Mouse (Mus musculus) kidney, adult 10 weeks (tissue): ENCODE results near the gene Folh1. TPM values are rescaled to one million over a fixed set of nuclear protein-coding genes. Genes with fewer than 3 reads are reported as not detected.

Source experiments
- polyA plus RNA-seq: library from polyadenylated mRNA; stranded (reverse); fragments of 350-450 nt; fragmentation: Illumina TruSeq; extraction: RNeasy Lipid Tissue Mini Kit (QIAGEN cat#74804); gene quantifications from one replicate; pipeline ENCODE4 v1.2.3, GENCODE M21; 2014; ENCODE audit warnings: low read depth, low replicate concordance

The Folh1 gene
- polyA plus RNA-seq: 466 TPM

GRCm38 (mm10) chr7:86775617-86776325, at the start of gene Folh1:
Gene Folh1 (minus strand): TSS chr7:86775943.

DNA sequence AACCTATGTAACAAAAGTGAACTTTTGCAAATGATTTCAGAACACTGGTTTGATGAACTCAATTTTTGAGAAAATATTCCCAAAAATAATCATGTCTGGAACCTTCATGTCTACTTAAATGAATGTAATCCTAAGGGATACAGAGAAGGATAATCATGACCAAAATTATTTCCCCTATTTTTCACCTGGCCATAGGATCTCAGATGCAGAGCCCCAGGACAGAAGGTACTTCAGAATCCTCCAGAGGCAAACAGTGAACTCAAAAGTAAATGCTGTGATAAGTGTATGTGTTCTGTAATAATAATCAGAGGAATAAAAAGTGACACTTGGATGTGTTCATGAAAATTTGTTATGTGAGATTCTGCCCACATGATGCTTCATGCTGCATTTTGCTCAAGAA, 19.0 kb upstream of the Folh1 start, which contains the start of gene Vmn2r77:
Gene Vmn2r77 (plus strand): TSS at position 301 of the 400 bp plus-strand sequence.

DNA sequence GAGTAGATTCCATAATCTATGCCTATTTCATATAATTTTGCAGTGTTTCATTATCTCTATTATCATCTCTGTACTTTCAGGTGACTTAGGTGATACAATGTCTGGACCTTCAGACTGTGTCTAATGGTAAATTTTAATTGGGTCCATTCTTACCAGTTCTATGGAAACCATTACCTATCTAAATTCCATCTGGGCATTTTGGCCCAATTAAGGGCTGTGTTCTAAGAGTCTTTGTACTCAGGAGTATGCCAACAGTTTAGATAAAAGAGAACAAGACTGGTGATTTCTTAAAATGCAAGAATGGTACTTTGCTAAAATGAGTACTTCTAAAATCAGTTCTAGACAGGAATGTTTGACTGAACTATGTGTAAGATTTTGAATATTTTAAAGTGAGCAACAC, 87.7 kb downstream of the Folh1 start, which contains the start of gene Olfr292:
Gene Olfr292 (plus strand): TSS at position 301 of the 400 bp plus-strand sequence.

Other genes starting within 250 kb of the Folh1 start
- gene Olfr295, start 192.1 kb downstream of the Folh1 start, polyA plus RNA-seq: not detected
- gene Olfr294, start 159.3 kb downstream of the Folh1 start, polyA plus RNA-seq: not detected
- not detected for gene Olfr293, start 126.9 kb downstream of the Folh1 start, polyA plus RNA-seq
- not detected for gene Olfr292, start 87.6 kb downstream of the Folh1 start, polyA plus RNA-seq
- gene Vmn2r77, start 19.1 kb upstream of the Folh1 start, polyA plus RNA-seq: 0.28 TPM
- not detected for gene Vmn2r78, start 139.2 kb upstream of the Folh1 start, polyA plus RNA-seq
- not detected for gene Vmn2r79, start 220.2 kb upstream of the Folh1 start, polyA plus RNA-seq